Mouse (Mus musculus) heart, adult 8-10 months (tissue): Measurements from ENCODE around the gene Tmem242. TPM values are rescaled to one million over a fixed set of nuclear protein-coding genes. Genes with fewer than 3 reads are reported as not detected.

ENCODE experiments used
- DNase-seq: peaks from one replicate; pipeline ENCODE4 v3.0.0; 2022; ENCODE audit warnings: low spot score
- microRNA-seq: library from miRNA; unstranded; fragments of <30 nt; microRNA quantifications from one replicate; pipeline ENCODE4 v1.2.0, GENCODE M21; 2022
- total RNA-seq, 4 experiments: library from RNA; stranded (reverse); gene quantifications; 2 replicates each; pipeline ENCODE4 v1.2.4; 2022

Gene Tmem242
- total RNA-seq, 4 experiments from 2014 or later = 163 to 170 (median 167) TPM

DNA sequence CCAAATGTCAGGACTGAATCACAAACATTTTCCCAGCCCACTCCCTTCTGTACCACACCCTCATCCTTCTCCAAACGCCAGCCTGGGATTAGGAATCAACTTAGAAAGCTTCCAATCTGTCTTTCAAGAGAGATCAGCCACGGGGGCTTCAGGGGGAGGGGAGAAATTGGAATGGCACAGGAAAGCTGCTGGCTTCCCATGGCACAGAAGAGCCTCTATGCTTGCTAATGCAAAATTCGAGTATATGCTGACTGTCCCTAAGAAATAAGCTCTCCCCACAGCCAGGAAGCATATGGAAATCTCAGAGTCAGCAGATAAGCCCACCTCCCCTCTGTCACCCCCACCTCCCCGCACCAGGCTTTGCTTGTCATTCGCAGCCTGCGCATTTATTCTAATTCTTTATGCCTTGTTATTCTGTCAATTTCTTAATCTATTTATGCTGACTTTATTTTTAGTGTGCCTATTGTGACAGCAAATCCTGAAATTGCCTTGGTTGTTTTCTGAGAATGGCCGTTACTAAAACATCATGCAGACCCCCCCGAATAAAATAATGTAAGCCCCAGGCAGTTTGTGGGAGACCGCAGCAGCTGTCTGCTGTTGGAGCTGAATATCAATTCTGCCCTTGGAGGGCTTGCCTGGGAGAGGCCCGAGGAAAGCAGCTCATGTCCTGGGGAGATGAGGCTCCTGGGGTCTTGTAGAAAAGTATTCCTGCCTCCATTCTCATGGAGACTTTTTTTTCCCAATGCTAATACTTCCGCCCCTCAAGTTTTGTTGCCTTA is 62.7 kb downstream of the Tmem242 start:
- DNase-seq = no peak

- no peak for DNase-seq
Observed at GRCm38 (mm10) chr17:5372951-5373350, 67.1 kb downstream of the Tmem242 start.

GRCm38 (mm10) chr17:5371521-5371920 is 68.5 kb downstream of the Tmem242 start:
- DNase-seq = no peak

DNA sequence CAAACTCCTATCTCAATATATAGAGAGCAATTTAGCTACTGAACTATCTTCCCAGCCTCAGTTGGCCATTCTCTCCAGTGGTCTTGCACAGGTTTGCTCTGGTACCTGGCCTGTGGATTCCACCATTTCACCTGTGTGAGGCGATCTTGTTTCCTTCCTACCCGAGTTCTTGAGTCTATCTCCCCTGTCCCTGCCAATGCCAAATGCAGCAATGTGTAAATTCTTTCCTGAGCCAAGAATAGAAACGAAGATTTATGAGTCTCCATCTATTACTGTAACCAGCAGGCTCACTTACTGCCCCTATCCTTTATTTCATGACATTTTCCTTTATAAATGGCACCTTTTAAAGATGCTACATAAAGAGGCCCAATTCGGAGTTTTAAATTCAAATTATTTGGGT is 69.0 kb downstream of the Tmem242 start:
- no peak for DNase-seq

DNA sequence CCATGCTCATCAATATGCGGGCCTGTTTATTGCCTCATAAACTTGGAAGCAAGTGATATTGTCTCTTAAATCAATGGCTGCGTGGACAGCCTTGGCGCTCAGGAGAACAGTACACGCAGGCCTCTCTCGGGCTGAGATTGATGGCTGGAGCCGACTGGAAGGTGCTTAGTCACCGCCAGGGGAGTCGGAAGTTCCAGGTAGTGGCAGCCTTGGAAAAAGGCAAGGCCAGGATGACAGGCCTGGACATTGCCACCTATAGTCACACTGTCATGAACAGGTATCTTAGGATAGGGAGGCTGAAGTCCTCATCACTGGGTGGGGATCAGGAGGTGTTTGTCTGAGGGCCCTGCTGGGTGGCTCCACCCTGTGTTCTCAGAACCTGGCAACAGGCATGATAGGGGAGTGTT is 74.1 kb downstream of the Tmem242 start:
- no peak for DNase-seq

Small RNAs within 50 kb of the gene (microRNA-seq; reads per million reads assigned to microRNA genes)
- not detected for gene Gm22475

Other genes with a start within 250 kb of the Tmem242 start
- under 1 TPM; 0.19 to 0.41 (median 0.36) TPM for gene Ldhal6b, start 21.5 kb downstream of the Tmem242 start, total RNA-seq
- gene Zdhhc14, start 52.3 kb upstream of the Tmem242 start, total RNA-seq = 1 to 10 TPM; 4.4 to 5.6 (median 5.0) TPM